Mouse (Mus musculus) ES-Bruce4 (cell line): Measurements from ENCODE around the gene 1700014D04Rik. TPM values are rescaled to one million over a fixed set of nuclear protein-coding genes. Genes with fewer than 3 reads are reported as not detected.
"Not testable (repeated sequence)": the region's sequence is repeated elsewhere in the genome, so short reads cannot be mapped to it uniquely, and the experiment has no call there.

Source experiments
- H3K27ac ChIP-seq: 2 replicates; pipeline ENCODE4 v1.5.1; 2012; ENCODE audit warnings: low read length, inconsistent platforms; ENCODE audit not compliant: insufficient read depth
- H3K27me3 ChIP-seq: 2 replicates; pipeline ENCODE4 v1.6.1; 2012; ENCODE audit warnings: mild to moderate bottlenecking, low read length, inconsistent platforms; ENCODE audit not compliant: control insufficient read depth, poor library complexity, insufficient read depth, severe bottlenecking
- H3K36me3 ChIP-seq: 2 replicates; pipeline ENCODE4 v1.6.1; 2012; ENCODE audit warnings: inconsistent platforms, mild to moderate bottlenecking, low read length, moderate library complexity; ENCODE audit not compliant: control insufficient read depth, poor library complexity, insufficient read depth, severe bottlenecking
- H3K4me1 ChIP-seq: one replicate; pipeline ENCODE4 v1.8.1; 2011; ENCODE audit warnings: low read length; ENCODE audit not compliant: control insufficient read depth, insufficient read depth
- H3K4me3 ChIP-seq: 2 replicates; pipeline ENCODE4 v1.5.1; 2011; ENCODE audit warnings: low read depth, mild to moderate bottlenecking, low read length
- H3K9ac ChIP-seq: 2 replicates; pipeline ENCODE4 v1.6.1; 2012; ENCODE audit warnings: low read depth, mild to moderate bottlenecking, inconsistent platforms; ENCODE audit not compliant: poor library complexity, severe bottlenecking
- H3K9me3 ChIP-seq: replicated peaks from 2 replicates; pipeline ENCODE4 v1.6.1; 2012; ENCODE audit warnings: mild to moderate bottlenecking, low read length, inconsistent platforms; ENCODE audit not compliant: control insufficient read depth, poor library complexity, insufficient read depth, severe bottlenecking
- CTCF ChIP-seq: IDR thresholded peaks from one replicate; pipeline ENCODE4 v1.8.1; 2011; ENCODE audit warnings: low read depth, low read length
- EP300 ChIP-seq: IDR thresholded peaks from 2 replicates; pipeline ENCODE4 v1.6.1; 2011; ENCODE audit warnings: low read depth, low read length; ENCODE audit not compliant: insufficient read depth
- POLR2A ChIP-seq: IDR thresholded peaks from one replicate; pipeline ENCODE4 v1.8.1; 2011; ENCODE audit warnings: low read length; ENCODE audit not compliant: insufficient read depth
- polyA plus RNA-seq: library from polyadenylated mRNA; stranded (reverse); fragments of >200 nt; gene quantifications from 2 replicates; pipeline ENCODE4 v1.2.4, GENCODE M21; 2011; ENCODE audit warnings: low read depth; ENCODE audit not compliant: missing spikeins, insufficient read depth, insufficient read length

1700014D04Rik gene
- polyA plus RNA-seq, 1 experiment: 0.61 TPM

- Histone ChIP-seq H3K36me3 (no peaks in the 10 kb centered on the region), H3K27me3 (no peaks in the 10 kb centered on the region), H3K9me3 (no peaks in the 10 kb centered on the region), H3K27ac (no peak overlapping the region), H3K4me1 (no peaks in the 10 kb centered on the region), H3K4me3 (no peak overlapping the region), H3K9ac (no peak overlapping the region)
- no peak for TF ChIP-seq POLR2A
- no peak for TF ChIP-seq CTCF
- TF ChIP-seq EP300: no peak
Observed at GRCm38 (mm10) chr13:59713710-59714109, 32.8 kb downstream of the 1700014D04Rik start.

GRCm38 (mm10) chr13:59711984-59712383, 34.6 kb downstream of the 1700014D04Rik start, which contains the start of gene Spata31d1b:
Gene Spata31d1b (plus strand): TSS chr13:59712284.
- not testable (repeated sequence) for H3K4me3 ChIP-seq, H3K9me3 ChIP-seq, H3K36me3 ChIP-seq, H3K27ac ChIP-seq, H3K4me1 ChIP-seq, H3K27me3 ChIP-seq, H3K9ac ChIP-seq

GRCm38 (mm10) chr13:59710230-59710629, 36.3 kb downstream of the 1700014D04Rik start, which contains the start of gene Spata31d1a:
Gene Spata31d1a (minus strand): TSS chr13:59710330.
- no peak within 1 kb of the TSS for H3K27ac ChIP-seq
- TF ChIP-seq POLR2A (no peak), CTCF (no peak), EP300 (no peak)
- no peaks in the 10 kb centered on the region for H3K9me3 ChIP-seq
- peak within 1 kb of the TSS; percentile 17 for H3K4me3 ChIP-seq
- no peaks in the 10 kb centered on the region for H3K36me3 ChIP-seq
- no peaks in the 10 kb centered on the region for H3K27me3 ChIP-seq
- H3K9ac ChIP-seq: no peak within 1 kb of the TSS
- no peaks in the 10 kb centered on the region for H3K4me1 ChIP-seq

- H3K4me3 ChIP-seq: no peak overlapping the region
- no peak overlapping the region for H3K9ac ChIP-seq
- H3K27me3 ChIP-seq: no peaks in the 10 kb centered on the region
- H3K27ac ChIP-seq: no peak overlapping the region
- TF ChIP-seq POLR2A (no peak), CTCF (no peak), EP300 (no peak)
- H3K9me3 ChIP-seq: no peaks in the 10 kb centered on the region
- no peaks in the 10 kb centered on the region for H3K36me3 ChIP-seq
- H3K4me1 ChIP-seq: no peaks in the 10 kb centered on the region
Observed at GRCm38 (mm10) chr13:59704562-59704961, 42.0 kb downstream of the 1700014D04Rik start.

- no peak overlapping the region for H3K9ac ChIP-seq
- no peaks in the 10 kb centered on the region for H3K9me3 ChIP-seq
- H3K4me1 ChIP-seq: no peaks in the 10 kb centered on the region
- no peaks in the 10 kb centered on the region for H3K36me3 ChIP-seq
- TF ChIP-seq POLR2A (no peak), EP300 (no peak), CTCF (no peak)
- no peak overlapping the region for H3K27ac ChIP-seq
- H3K27me3 ChIP-seq: no peaks in the 10 kb centered on the region
- no peak overlapping the region for H3K4me3 ChIP-seq
Observed at GRCm38 (mm10) chr13:59703514-59703913, 43.0 kb downstream of the 1700014D04Rik start.

GRCm38 (mm10) chr13:59700137-59700536, 46.4 kb downstream of the 1700014D04Rik start:
- not testable (repeated sequence) for H3K27ac ChIP-seq, H3K9me3 ChIP-seq, H3K9ac ChIP-seq, H3K4me3 ChIP-seq, H3K36me3 ChIP-seq, H3K27me3 ChIP-seq, H3K4me1 ChIP-seq

- Histone ChIP-seq H3K4me3 (no peak overlapping the region), H3K4me1 (no peaks in the 10 kb centered on the region), H3K9me3 (no peaks in the 10 kb centered on the region), H3K36me3 (no peaks in the 10 kb centered on the region), H3K27ac (no peak overlapping the region), H3K27me3 (no peaks in the 10 kb centered on the region), H3K9ac (no peak overlapping the region)
- TF ChIP-seq EP300: no peak
- no peak for TF ChIP-seq CTCF
- TF ChIP-seq POLR2A: no peak
Observed at GRCm38 (mm10) chr13:59699131-59699530, 47.4 kb downstream of the 1700014D04Rik start.
